Mouse (Mus musculus): Measurements from ENCODE around the gene Kcnh8. TPM values are rescaled to one million over a fixed set of nuclear protein-coding genes. Genes with fewer than 3 reads are reported as not detected.

Kcnh8 gene
- not detected for total RNA-seq (2023)

DNA sequence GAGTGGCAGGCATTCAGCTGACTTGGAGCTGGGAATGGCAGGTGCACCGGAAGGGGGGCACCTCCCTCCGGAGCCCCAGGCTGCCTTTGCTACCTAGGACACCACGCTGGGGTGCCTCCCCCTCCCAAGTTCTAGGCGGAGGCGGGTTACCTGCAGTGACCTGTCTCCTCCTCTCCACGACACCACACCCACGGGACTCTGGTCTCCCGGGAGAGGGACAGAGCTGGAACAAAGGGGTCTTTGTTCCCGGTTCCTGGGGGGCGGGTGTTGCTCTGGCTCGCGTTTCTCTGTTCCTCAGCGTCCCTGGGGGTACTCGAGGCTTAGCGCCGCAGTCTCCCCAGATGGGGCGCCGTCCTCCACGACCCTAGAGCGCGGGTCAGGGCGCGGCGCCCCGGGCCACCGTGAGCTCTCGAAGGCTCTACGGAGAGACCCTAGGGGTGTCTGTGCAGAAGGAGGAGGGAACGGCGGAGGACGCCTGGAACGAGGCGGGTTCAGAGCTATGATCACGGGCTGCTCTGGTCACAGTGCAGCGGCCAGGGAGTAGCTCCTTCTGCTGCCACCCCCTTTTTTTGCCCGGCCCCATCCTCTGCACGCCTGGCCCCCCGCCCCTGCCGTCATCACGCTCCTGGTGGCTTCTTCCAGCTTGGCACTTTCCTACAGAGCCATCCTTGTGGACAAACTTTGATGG is at the start of gene Kcnh8:
Kcnh8 (plus strand) TSS at position 617 of the 688 bp plus-strand sequence.

